Mouse (Mus musculus) kidney, embryonic 16.5 days (tissue): Measurements from ENCODE around the gene Dazap1. TPM values are rescaled to one million over a fixed set of nuclear protein-coding genes. Genes with fewer than 3 reads are reported as not detected.

Experiments used
- ATAC-seq: fragments of 200-750 bp; cut with Nextera tagmentation; 2 replicates; pipeline ENCODE4 v1.8.0; 2017; ENCODE audit warnings: moderate TSS enrichment; ENCODE audit not compliant: low FRiP score, low TSS enrichment
- H3K27ac ChIP-seq: fragments of 300-500 bp; sonication (generic); 2 replicates; pipeline ENCODE4 v1.5.1; 2014; ENCODE audit warnings: low read length
- H3K27me3 ChIP-seq: fragments of 300-500 bp; sonication (generic); 2 replicates; pipeline ENCODE4 v1.6.1; 2014; ENCODE audit warnings: low read length, control low read depth, mixed read lengths; ENCODE audit not compliant: insufficient read depth
- H3K36me3 ChIP-seq: fragments of 300-500 bp; sonication (generic); 2 replicates; pipeline ENCODE4 v1.6.1; 2014; ENCODE audit warnings: low read length, control low read depth, mixed read lengths; ENCODE audit not compliant: insufficient read depth
- H3K4me1 ChIP-seq: fragments of 300-500 bp; sonication (generic); 2 replicates; pipeline ENCODE4 v1.6.1; 2014; ENCODE audit warnings: low read length, control low read depth, mixed read lengths; ENCODE audit not compliant: insufficient read depth
- H3K4me2 ChIP-seq: fragments of 300-500 bp; sonication (generic); replicated peaks from 2 replicates; pipeline ENCODE4 v1.6.1; 2014; ENCODE audit warnings: low read depth, low read length
- H3K4me3 ChIP-seq: fragments of 300-500 bp; sonication (generic); 2 replicates; pipeline ENCODE4 v1.5.1; 2014; ENCODE audit warnings: mild to moderate bottlenecking, low read length
- H3K9ac ChIP-seq: fragments of 300-500 bp; sonication (generic); replicated peaks from 2 replicates; pipeline ENCODE4 v1.6.1; 2014; ENCODE audit warnings: low read length
- H3K9me3 ChIP-seq: fragments of 300-500 bp; sonication (generic); 2 replicates; pipeline ENCODE4 v1.6.1; 2016; ENCODE audit warnings: low read length, control low read depth
- WGBS: fragments of 180-500 bp; shearing (Covaris S2); extraction: QIAGEN DNeasy Blood & Tissue Kit; methylation state at CpG from one replicate; pipeline ENCODE4 v1.1.7; 2014; 5-methylcytosine and 5-hydroxymethylcytosine counted together
- polyA plus RNA-seq: library from polyadenylated mRNA; unstranded; fragments of >200 nt; fragmentation: Nextera tagmentation; extraction: Ambion mirVana; gene quantifications from 2 replicates; pipeline ENCODE4 v1.2.1, GENCODE M21; 2015

Dazap1 gene
- polyA plus RNA-seq, 1 experiment from 2014 or later: 55.4 TPM

DNA sequence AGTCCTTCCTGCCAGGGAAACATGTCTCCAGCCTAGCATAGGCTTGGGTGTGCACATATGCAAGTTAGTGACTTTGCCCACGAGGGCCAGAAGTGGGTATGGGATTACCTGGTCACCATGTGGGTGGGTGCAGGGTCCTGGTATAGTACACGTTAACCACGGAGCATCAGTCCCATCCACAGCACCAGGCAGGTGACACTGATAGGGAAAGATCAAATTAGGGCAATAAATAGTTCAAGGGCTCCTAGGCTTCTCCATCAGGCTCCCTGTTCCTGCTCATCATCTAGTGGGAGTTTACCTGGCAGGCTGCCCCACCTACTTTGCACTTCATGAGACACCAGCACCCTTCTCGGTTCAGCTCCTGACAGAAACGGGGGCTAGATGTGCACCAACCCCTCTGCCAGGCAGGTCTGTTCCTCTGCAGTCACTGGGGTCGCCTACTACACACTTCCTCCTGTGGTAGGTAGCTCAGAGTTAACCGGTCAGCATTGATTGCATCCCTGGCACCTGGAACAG, 33.6 kb downstream of the Dazap1 start:
- Histone ChIP-seq H3K4me2 (no peak overlapping the region), H3K4me1 (peaks cover 17% of the 10 kb centered on the region), H3K9ac (no peak overlapping the region), H3K4me3 (no peak overlapping the region), H3K9me3 (no peaks in the 10 kb centered on the region), H3K36me3 (peaks cover 15% of the 10 kb centered on the region), H3K27ac (no peak overlapping the region), H3K27me3 (peaks cover 28% of the 10 kb centered on the region)
- no peak for ATAC-seq
- WGBS: 47% methylated on average over 7 of the region's 7 CpGs

GRCm38 (mm10) chr10:80295618-80296425, 34.5 kb downstream of the Dazap1 start, which contains the start of gene Apc2:
Gene Apc2, plus strand, starts transcription at chr10:80295977.
- Histone ChIP-seq H3K36me3 (peaks cover 15% of the 10 kb centered on the region), H3K9me3 (no peaks in the 10 kb centered on the region), H3K27ac (0 out of 2 replicates have a peak within 1 kb of the TSS, but pooled peaks have one; percentile 3), H3K9ac (peak within 1 kb of the TSS; percentile 55), H3K4me1 (peaks cover 17% of the 10 kb centered on the region), H3K27me3 (peaks cover 38% of the 10 kb centered on the region), H3K4me3 (peak within 1 kb of the TSS; percentile 41), H3K4me2 (peak within 1 kb of the TSS; percentile 64)
- peak; percentile 47 for ATAC-seq
- whole genome bisulfite sequencing: 1% methylated on average over 26 of the region's 26 CpGs

GRCm38 (mm10) chr10:80296824-80297223, 35.5 kb downstream of the Dazap1 start:
- ATAC-seq: no peak
- Histone ChIP-seq H3K27ac (no peak overlapping the region), H3K4me2 (no peak overlapping the region), H3K27me3 (peaks cover 47% of the 10 kb centered on the region), H3K36me3 (peaks cover 15% of the 10 kb centered on the region), H3K9ac (no peak overlapping the region), H3K9me3 (no peaks in the 10 kb centered on the region), H3K4me1 (peaks cover 16% of the 10 kb centered on the region), H3K4me3 (no peak overlapping the region)
- 78% methylated on average over 5 of the region's 5 CpGs for WGBS

- no peak for ATAC-seq
- H3K27me3 ChIP-seq: peaks cover 50% of the 10 kb centered on the region
- H3K4me3 ChIP-seq: no peak overlapping the region
- H3K36me3 ChIP-seq: peaks cover 15% of the 10 kb centered on the region
- H3K9me3 ChIP-seq: no peaks in the 10 kb centered on the region
- no peak overlapping the region for H3K4me2 ChIP-seq
- no peak overlapping the region for H3K27ac ChIP-seq
- WGBS: 73% methylated on average over 8 of the region's 8 CpGs
- H3K9ac ChIP-seq: no peak overlapping the region
- peaks cover 21% of the 10 kb centered on the region for H3K4me1 ChIP-seq
Observed at GRCm38 (mm10) chr10:80297526-80298133, 36.3 kb downstream of the Dazap1 start.

GRCm38 (mm10) chr10:80298571-80299281, 37.4 kb downstream of the Dazap1 start:
- no peak for ATAC-seq
- H3K36me3 ChIP-seq: peaks cover 12% of the 10 kb centered on the region
- H3K4me3 ChIP-seq: no peak overlapping the region; the same call in 1 of the 2 replicates
- peaks cover 52% of the 10 kb centered on the region for H3K27me3 ChIP-seq
- H3K4me2 ChIP-seq: peak overlapping the region; percentile 4; the same call in 1 of the 2 replicates
- no peak overlapping the region for H3K9ac ChIP-seq
- no peak overlapping the region for H3K27ac ChIP-seq
- H3K4me1 ChIP-seq: peaks cover 16% of the 10 kb centered on the region
- H3K9me3 ChIP-seq: no peaks in the 10 kb centered on the region
- WGBS: 5% methylated on average over 26 of the region's 26 CpGs

GRCm38 (mm10) chr10:80299301-80299700, 38.0 kb downstream of the Dazap1 start:
- Histone ChIP-seq H3K9ac (no peak overlapping the region), H3K9me3 (no peaks in the 10 kb centered on the region), H3K36me3 (peaks cover 6% of the 10 kb centered on the region), H3K4me3 (no peak overlapping the region; the same call in 1 of the 2 replicates), H3K27ac (no peak overlapping the region), H3K27me3 (peaks cover 54% of the 10 kb centered on the region), H3K4me1 (peaks cover 13% of the 10 kb centered on the region), H3K4me2 (peak overlapping the region; percentile 4; the same call in 1 of the 2 replicates)
- 6% methylated on average over 15 of the region's 15 CpGs for WGBS
- no peak for ATAC-seq

- ATAC-seq: no peak
- H3K4me1 ChIP-seq: peaks cover 17% of the 10 kb centered on the region
- H3K9ac ChIP-seq: no peak overlapping the region
- no peaks in the 10 kb centered on the region for H3K9me3 ChIP-seq
- no peak overlapping the region for H3K4me3 ChIP-seq
- peaks cover under 1% of the 10 kb centered on the region for H3K36me3 ChIP-seq
- H3K27me3 ChIP-seq: peaks cover 60% of the 10 kb centered on the region
- no peak overlapping the region for H3K4me2 ChIP-seq
- no peak overlapping the region for H3K27ac ChIP-seq
- 45% methylated on average over 10 of the region's 10 CpGs for WGBS
Observed at GRCm38 (mm10) chr10:80299824-80300223, 38.5 kb downstream of the Dazap1 start.

- no peaks in the 10 kb centered on the region for H3K9me3 ChIP-seq
- ATAC-seq: no peak
- H3K9ac ChIP-seq: no peak overlapping the region
- no peak overlapping the region for H3K4me3 ChIP-seq
- peaks cover 68% of the 10 kb centered on the region for H3K27me3 ChIP-seq
- no peak overlapping the region for H3K27ac ChIP-seq
- no peak overlapping the region for H3K4me2 ChIP-seq
- H3K36me3 ChIP-seq: no peaks in the 10 kb centered on the region
- H3K4me1 ChIP-seq: peaks cover 20% of the 10 kb centered on the region
- 27% methylated on average over 11 of the region's 11 CpGs for WGBS
Observed at GRCm38 (mm10) chr10:80300672-80301181, 39.4 kb downstream of the Dazap1 start.

DNA sequence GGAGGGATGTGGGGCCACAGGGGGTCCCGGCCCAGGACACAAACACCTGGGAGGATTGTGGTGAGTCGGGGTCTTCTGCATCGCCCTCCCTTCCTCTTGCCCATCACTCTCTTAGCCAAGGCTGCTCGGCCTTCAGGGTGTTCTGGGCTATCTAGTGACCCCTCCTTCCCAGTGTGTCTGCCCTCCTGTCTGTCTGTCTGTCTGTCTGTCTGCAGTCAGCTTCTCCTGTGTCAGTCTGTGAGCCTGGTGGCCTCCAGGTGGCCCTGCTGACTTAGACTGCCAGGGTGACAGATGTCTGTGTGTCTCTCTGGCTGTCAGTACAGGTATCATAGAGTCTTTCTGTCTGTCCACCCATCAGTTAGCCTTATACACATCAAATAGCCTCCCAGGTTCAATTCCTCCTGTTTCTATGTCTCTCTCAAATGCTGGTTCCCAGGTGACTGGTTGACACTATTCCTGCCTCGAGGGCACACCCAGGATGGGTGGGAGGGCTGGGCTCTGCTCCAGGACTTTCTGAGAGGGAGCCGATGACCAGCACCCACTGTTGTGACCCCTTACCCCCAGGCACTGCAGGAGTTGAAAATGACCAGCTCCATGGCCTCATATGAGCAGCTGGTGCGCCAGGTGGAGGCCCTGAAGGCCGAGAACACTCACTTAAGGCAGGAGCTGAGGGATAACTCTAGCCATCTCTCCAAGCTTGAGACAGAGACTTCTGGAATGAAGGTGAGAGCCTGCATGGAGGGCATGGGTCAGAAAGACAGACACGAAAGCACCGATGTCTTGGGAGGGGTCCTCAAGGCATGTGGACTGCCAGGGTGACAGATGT, 40.2 kb downstream of the Dazap1 start:
- Histone ChIP-seq H3K4me2 (no peak overlapping the region), H3K4me1 (peaks cover 15% of the 10 kb centered on the region), H3K9ac (no peak overlapping the region), H3K27me3 (peaks cover 72% of the 10 kb centered on the region), H3K4me3 (no peak overlapping the region), H3K36me3 (no peaks in the 10 kb centered on the region), H3K27ac (no peak overlapping the region), H3K9me3 (no peaks in the 10 kb centered on the region)
- WGBS: 78% methylated on average over 10 of the region's 10 CpGs
- no peak for ATAC-seq
